Mouse (Mus musculus): ENCODE measurements at regions not wholly inside any gene's neighbourhood (a gene's known extent, or its start where the extent isn't known, plus 50 kb on each side); places are given as distances from the start of the nearest gene placed in this dataset.

GRCm38 (mm10) chr17:44336842-44337241, 148.5 kb downstream of the Clic5 start:
- WGBS = 21% methylated on average over 6 of the region's 6 CpGs
- DNase-seq (ENCODE audit: low read depth, low spot score) = no peak

- no peak for DNase-seq (ENCODE audit: low read depth, low spot score)
- WGBS = 94% methylated on average over 5 of the region's 5 CpGs
Observed at GRCm38 (mm10) chr17:44337253-44337652, 148.9 kb downstream of the Clic5 start.

DNA sequence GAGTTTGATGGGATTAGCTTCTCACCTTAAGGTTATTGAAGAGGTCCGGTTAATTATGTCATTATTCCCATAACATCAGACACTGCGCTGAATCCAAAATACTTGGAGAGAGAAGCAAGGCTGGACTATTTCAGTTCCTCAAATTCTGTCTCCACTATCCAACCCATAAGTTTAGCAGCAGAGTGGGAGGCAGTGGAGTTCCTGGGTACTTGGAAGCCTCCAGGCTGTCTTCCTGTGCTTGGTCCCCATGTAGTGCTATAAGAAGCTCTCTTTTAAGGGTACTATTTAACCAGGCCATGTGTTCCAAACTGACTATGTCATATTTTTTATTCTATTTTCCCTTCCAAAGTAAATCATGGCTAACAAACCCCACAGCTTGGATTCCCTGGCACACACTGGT, 156.2 kb downstream of the Clic5 start:
- DNase-seq (ENCODE audit: low read depth, low spot score) = no peak
- 95% methylated on average over 2 of the region's 2 CpGs for WGBS

DNA sequence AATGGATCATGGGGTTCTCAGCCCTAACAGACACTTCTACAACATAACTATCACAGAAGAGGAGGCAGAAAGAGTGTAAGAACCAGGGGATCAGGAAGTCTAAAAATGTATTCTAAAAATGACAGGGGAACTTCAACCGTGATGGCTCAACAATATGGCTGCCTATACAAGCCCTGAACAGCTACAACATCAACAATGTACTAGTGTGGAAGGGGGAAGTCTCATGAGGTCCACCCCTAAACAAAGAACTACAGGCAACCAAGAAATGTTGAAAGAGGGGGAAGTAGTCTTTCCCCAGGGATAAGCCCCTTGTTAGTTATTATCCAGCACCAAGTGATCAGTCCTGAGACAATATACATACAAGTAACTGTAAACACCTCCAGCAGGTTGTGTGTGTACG, 157.0 kb downstream of the Clic5 start:
- no peak for DNase-seq (ENCODE audit: low read depth, low spot score)
- 84% methylated on average over 2 of the region's 2 CpGs for WGBS

DNA sequence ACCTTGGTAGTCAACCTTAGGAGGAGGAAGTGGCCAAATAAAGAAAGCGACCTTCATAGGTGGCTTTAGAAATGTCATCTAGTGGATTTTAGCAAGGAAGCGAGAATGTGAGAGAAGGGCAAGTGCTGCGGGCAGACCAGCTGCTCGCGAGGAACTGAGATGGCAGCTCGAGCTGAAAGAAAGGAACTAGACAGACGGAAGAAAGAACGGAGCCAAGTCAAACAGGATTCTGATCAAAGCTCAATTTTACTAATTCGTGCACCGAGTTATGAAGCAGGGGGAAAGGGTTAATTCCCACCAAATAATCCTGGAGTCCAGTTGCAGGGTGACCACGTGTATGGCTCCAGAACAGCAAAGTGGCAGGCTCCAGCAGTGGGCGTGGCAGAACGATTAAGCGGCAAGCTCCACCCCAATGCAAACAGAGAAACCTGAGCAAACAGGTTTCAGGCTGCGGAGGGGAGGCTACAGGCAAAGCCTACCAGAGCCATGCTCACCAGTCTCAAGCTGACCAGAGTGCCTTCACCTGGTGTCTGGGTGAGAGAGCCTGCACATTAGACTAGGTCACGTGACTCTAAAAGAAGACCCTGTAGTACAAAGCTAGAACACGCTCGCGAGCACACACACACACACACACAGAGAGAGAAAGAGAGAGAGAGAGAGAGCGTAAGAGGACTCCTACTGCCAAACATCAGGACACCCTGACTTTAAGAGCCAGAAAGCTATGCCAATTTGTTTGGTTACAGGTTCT, 162.0 kb downstream of the Clic5 start:
- DNase-seq (ENCODE audit: low read depth, low spot score) = peak; percentile 21
- 13% methylated on average over 20 of the region's 20 CpGs for WGBS

DNA sequence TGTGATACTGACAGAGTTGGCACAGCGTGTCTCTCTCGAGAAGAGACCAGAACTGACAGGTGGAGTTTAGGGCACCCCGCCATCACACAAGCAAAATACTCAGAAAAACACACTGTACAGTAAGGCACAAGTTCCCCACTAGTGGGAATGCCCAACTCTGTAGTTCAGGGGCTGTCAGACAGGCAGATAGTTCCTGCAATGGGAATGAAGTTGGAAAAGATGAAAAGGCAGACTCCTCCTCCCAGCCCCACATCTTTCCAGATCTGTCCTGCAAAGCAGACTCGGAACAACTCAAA, 162.5 kb downstream of the Clic5 start:
- WGBS = 53% methylated on average over 4 of the region's 4 CpGs
- DNase-seq (ENCODE audit: low read depth, low spot score) = no peak

GRCm38 (mm10) chr17:44351499-44352117, 163.2 kb downstream of the Clic5 start:
- WGBS = 81% methylated on average over 13 of the region's 13 CpGs
- DNase-seq (ENCODE audit: low read depth, low spot score) = no peak

GRCm38 (mm10) chr17:44352142-44352541, 163.8 kb downstream of the Clic5 start:
- WGBS = 89% methylated on average over 13 of the region's 13 CpGs

GRCm38 (mm10) chr17:44363111-44363510, 174.7 kb downstream of the Clic5 start:
- no peak for DNase-seq (ENCODE audit: low read depth, low spot score)
- 79% methylated on average over 4 of the region's 4 CpGs for WGBS

More at GRCm38 (mm10) chr17:44352142-44352541, 163.8 kb downstream of the Clic5 start:
- no peak for DNase-seq (ENCODE audit: low read depth, low spot score)

DNA sequence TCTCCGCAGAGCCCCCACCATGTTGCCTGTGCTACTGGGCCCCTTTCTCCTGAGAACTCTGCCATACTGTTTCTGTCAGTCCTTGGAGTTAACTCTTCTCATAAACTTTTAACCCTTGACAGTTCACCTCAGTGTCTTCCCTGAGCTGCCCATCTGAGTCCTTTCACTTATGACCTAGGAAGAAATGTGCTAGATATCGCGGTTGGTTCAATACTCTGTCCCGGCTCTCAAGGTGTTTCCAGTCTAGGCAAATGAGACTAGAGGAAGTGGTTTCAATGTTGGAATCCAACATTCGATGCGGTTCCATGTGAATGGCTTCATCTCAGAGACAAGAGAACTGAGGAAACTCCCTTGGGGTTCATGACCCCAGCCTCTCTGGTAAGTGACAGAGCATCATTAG, 176.1 kb downstream of the Clic5 start:
- no peak for DNase-seq (ENCODE audit: low read depth, low spot score)

DNA sequence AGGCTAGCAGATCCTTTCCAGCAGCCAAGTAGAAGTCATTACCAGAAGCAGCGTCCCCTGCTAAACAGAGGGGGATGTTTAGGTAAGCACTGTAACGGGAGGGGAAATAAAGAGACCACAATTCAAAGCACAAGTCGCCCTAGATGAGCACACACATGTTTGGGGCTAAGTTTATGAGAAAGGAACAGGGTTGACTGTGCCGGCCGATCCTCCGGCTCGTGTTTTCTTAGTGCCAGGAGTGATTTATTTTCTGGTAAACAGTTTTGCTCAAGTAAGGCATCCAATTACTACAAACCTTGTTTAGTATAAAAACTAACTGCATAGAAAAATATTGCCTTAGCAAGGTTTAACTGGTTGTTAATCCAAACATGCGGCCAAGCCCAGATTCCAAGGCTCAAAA, 178.1 kb downstream of the Clic5 start:
- WGBS = 37% methylated on average over 8 of the region's 8 CpGs
- DNase-seq (ENCODE audit: low read depth, low spot score) = no peak

More for the DNA sequence above, 176.1 kb downstream of the Clic5 start:
- 94% methylated on average over 6 of the region's 6 CpGs for WGBS

DNA sequence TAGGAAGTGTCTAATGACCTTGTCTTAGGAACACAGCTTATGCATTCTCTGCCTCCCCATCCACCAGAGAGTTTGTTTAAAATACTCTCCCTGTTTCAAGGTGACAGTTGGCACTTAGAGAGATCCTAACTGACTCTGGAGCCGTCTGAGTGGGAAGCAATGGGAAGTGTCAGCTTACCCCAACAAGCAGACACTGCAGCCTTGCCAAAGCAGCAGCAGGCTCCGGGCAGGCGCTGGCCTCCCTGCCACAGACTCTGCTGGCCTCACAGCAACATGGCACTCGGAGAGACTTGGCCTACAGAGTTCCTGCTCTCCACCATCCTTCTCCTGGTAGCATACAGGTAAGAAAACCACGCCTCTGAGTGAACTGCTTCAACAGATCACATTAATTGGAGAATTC, 179.2 kb downstream of the Clic5 start:
- no peak for DNase-seq (ENCODE audit: low read depth, low spot score)
- 47% methylated on average over 5 of the region's 5 CpGs for WGBS

- no peak for DNase-seq (ENCODE audit: low read depth, low spot score)
- WGBS = 67% methylated on average over 3 of the region's 3 CpGs
Observed at GRCm38 (mm10) chr17:44370966-44371465, 182.6 kb downstream of the Clic5 start.

DNA sequence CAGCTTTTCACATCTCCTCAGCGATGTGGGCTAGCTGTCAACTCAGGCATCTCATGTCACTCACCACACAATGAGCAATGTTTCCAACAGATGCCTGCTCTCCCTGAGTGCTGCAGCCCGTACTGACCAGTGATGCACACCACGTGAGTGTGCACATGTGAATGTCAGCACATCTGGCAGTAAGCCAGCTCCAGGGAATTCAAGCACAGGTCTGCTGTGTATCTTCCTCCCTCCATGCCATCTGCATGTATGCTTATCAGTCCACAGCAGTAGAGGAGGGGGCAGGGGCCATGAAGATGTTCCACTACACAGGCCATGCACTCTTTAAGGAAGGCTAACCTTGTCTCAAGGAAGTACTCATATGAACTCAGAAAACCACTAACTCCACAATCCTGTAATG, 183.2 kb downstream of the Clic5 start:
- WGBS = 60% methylated on average over 3 of the region's 3 CpGs
- no peak for DNase-seq (ENCODE audit: low read depth, low spot score)

- no peak for DNase-seq (ENCODE audit: low read depth, low spot score)
Observed at GRCm38 (mm10) chr17:44373744-44374456, 185.5 kb downstream of the Clic5 start.

GRCm38 (mm10) chr17:44378391-44378790, 190.0 kb downstream of the Clic5 start:
- 67% methylated on average over 7 of the region's 7 CpGs for WGBS
- no peak for DNase-seq (ENCODE audit: low read depth, low spot score)

More at GRCm38 (mm10) chr17:44373744-44374456, 185.5 kb downstream of the Clic5 start:
- WGBS = 80% methylated on average over 8 of the region's 8 CpGs

- DNase-seq (ENCODE audit: low read depth, low spot score) = no peak
- 98% methylated on average over 2 of the region's 2 CpGs for whole genome bisulfite sequencing
Observed at GRCm38 (mm10) chr17:44388916-44389315, 200.5 kb downstream of the Clic5 start.

DNA sequence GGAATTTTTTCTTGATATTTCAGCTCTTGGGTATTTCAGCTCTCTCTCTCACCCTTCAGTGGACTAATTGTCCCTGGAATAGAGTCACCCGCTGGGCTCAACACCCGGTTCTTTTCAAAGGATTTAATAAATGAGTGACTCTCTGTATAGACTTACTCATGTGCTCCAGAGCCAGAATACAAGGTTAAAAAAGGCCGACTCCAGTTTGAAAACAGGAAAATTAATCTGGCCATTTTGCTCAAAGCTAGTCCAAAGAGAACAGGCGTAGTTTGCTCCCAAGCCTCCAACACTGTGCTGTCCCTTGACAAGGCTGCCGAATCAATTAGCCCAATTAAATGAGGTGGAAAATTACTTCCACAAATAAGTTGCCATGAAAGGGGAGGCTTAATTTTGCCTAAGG, 209.4 kb downstream of the Clic5 start:
- 83% methylated on average over 5 of the region's 5 CpGs for WGBS
- no peak for DNase-seq (ENCODE audit: low read depth, low spot score)

GRCm38 (mm10) chr17:44398231-44398630, 209.8 kb downstream of the Clic5 start:
- WGBS = 47% methylated on average over 5 of the region's 5 CpGs
- no peak for DNase-seq (ENCODE audit: low read depth, low spot score)

GRCm38 (mm10) chr17:44404923-44405322, 216.5 kb downstream of the Clic5 start:
- WGBS = 76% methylated on average over 6 of the region's 6 CpGs

GRCm38 (mm10) chr17:44410961-44411360, 222.6 kb downstream of the Clic5 start:
- DNase-seq (ENCODE audit: low read depth, low spot score) = no peak
- 58% methylated on average over 2 of the region's 2 CpGs for WGBS

More at GRCm38 (mm10) chr17:44404923-44405322, 216.5 kb downstream of the Clic5 start:
- DNase-seq (ENCODE audit: low read depth, low spot score) = no peak
